Mouse (Mus musculus): ENCODE measurements around the gene Sh2d4b.

The Sh2d4b gene

DNA sequence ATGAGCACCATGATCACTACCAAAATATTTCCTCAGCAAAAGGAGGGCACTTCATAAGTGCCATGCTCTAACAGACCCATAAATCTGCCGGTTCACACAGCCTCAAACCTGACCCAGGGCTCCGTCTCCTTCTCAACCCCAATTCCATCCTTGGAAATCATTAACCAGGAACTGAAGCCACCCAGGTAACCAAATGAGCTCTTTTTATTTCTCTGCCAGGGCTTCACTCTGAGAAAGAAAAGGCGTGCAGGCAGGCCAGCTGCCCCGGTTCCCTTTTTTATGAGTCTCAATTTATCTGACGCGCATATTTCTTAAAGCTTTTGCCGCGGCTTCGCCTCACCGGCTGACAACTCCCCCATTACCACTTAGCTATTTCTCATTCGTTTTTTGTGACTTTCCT is 63.0 kb downstream of the Sh2d4b start:
- no peak for DNase-seq

DNA sequence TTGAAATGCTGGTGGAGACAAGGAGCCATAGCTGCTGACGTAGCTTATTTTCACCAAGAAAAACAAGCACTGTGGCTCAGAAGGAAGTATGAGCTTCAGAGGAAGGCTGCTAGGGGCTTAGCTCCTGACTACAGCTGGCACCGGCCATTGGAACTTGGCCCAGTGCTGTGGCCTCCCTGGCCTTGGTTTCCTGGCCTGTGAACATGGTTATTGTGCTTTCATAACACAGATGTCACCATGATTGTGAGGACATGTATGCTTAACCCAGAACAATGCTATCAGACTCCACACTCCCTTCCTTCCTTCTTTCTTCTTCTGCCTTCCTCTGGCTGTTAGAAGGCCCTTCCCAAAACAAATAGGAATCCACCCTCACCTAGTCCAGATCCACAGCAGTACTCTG is 75.0 kb downstream of the Sh2d4b start:
- DNase-seq, result no peak

DNA sequence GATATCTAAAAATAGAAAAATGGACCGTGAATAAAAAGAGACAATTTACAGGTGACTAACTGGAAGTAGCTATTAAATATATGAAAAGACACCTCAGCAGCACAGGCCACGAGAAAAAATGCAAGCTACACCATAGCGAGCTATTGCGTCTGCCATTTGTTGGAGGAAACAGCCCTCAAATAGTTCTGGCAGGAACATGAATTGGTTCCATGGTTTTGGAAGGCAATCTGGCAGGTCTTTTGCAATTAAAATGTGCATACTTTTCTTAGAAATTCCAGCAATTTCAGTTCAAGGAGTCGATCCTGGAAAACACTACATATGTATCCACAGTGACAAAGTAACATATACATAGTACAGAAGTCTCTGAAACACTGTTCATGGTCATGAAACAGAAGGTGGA is 76.4 kb downstream of the Sh2d4b start:
- no peak for DNase-seq

DNA sequence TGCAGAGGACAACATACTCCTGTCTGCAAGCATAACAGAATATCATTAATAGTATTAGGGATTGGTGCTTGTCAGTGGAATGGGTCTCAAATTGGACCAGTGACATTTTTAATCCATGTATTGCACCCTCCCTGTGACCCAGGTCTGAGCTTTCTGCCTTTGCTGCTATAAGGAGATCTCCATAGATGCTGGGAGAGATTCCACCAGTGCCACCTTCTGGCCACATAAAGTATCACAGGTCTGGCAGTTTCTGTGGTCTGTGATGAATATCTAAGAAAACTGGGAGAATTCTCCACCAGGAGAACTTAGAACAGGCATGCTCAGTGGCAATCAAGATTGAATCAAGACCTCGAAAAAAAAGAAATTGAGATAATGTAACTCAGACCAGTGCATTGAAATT is 101.5 kb downstream of the Sh2d4b start:
- no peak for DNase-seq

DNA sequence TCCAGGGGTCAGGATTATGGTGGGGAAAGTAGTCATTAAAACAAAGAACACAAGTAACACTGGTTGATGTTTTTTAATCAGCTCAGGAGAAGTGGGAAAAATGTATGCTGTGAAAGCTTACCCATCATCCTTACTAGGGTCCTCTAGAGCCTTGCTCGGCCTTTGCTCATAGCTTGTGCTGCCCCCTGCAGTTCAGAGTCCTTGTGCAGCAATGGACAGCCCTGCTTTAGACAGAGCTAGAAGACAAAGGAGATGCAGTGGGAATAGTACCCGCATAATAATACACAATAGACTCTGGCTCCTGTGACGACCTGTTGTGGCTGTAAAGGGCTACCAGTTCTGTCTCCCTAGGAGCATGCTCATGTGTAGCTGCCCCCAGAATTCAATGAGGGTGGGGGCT is 104.0 kb downstream of the Sh2d4b start:
- no peak for DNase-seq

DNA sequence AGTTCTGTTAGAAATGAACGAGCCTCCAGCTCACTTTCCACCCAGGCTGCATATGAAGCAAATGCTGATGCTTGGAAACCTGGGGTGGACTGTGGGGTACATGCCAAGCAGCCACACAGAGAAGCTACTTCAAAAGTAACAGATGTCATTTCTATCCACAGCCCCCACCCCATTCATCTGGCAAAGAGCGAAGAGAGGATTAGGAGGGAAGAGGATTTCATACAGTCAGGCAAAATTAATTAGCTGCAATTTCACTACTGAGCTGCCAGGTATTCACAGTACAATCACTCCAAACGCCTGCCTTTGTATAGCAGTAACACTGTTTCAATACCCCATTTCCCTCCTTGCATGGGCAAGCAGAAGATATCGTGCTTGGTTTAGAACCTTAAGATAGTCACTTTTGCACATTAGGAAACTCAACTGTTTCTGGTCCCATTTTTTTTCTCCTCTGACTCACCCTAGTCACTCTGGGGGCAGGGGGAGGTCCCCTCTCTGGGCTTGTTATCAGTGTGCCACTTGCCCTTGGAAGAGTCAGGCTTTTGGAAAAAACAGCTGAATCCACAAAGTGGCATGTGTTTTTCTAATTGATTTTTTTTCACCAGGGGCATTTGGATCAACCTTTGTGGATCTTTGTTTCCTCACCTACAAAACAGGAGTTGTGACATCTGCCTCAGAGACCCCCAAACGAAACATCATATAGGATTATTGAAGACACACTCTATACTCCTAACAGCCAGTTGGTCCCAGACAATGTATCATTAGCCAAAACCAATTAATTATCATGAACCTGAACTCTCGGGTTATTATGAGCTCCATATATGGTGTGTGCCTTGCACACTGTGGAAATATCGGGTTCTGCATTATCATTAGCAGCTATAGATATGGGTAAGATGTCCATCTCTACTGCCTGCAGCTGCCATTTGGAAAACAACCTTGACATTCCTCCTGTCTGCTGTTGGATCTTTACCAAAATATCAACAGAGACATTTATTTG is 123.7 kb downstream of the Sh2d4b start:
- no peak for DNase-seq
